In the genomic region with DNA sequence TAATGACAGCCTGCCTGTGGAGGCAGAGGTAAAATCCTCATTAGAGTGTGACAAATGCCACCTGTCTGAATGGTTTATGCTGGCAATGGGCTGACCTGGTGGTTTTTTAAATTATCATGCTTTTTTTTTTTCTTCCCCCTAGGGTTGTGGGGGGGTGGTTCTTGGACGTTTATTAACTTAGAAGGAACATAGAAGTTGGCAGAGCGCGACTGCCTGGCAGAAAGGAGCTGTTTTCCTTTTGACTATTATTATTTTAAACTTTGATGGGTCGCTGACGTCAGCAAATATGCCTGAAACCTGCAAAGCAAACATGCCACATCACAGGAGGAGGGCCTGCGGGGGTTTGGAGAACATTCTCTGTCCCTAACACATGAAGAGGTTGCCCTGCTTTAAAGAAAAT, we compare ENCODE assay signal across 13 mouse cellular contexts. TPM values are rescaled to one million over a fixed set of nuclear protein-coding genes. Genes with fewer than 3 reads are reported as not detected.
A peak's percentile ranks its signal among the peaks of the same experiment; 100 is the strongest.
DNase-seq lines count a peak whose midpoint lies in the region; ATAC-seq and TF ChIP-seq lines count a peak whose summit lies in the region.
"Had no signal": no experiment of that assay in that cellular context is flagged by ENCODE, and none has a peak within 500 bp of the region (broad histone marks: within the 10 kb centered on the region; RNA-seq: fewer than 3 reads in every experiment).

No protein-coding gene starts in this region.

- ATAC-seq in hindbrain, embryonic 15.5 days (ENCODE audit: low FRiP score, low read depth): no peak
- no peak for ATAC-seq in embryonic facial prominence, embryonic 14.5 days (ENCODE audit: low read depth)
- ATAC-seq in neural tube, embryonic 14.5 days (ENCODE audit: low read depth): no peak
- ATAC-seq: forebrain, postnatal 0 days; intestine, postnatal 0 days had no signal

- peaks cover 42% of the 10 kb centered on the region for H3K27me3 ChIP-seq in hindbrain, embryonic 15.5 days
- peaks cover 59% of the 10 kb centered on the region for H3K27me3 ChIP-seq in hindbrain, embryonic 10.5 days (ENCODE audit: insufficient read depth, poor library complexity, severe bottlenecking)
- peaks cover 27% of the 10 kb centered on the region for H3K27me3 ChIP-seq in embryonic facial prominence, embryonic 14.5 days (replicated peaks; ENCODE audit: control insufficient read depth, insufficient read depth, low read length)
- no peaks in the 10 kb centered on the region for H3K27me3 ChIP-seq in kidney, adult 2 months (replicated peaks; ENCODE audit: control insufficient read depth, insufficient read depth, low read length)
- H3K27me3 ChIP-seq in neural tube, embryonic 14.5 days (ENCODE audit: control insufficient read depth, insufficient read depth, low read length): peaks cover 23% of the 10 kb centered on the region

- no peaks in the 10 kb centered on the region for H3K36me3 ChIP-seq in hindbrain, embryonic 15.5 days
- no peaks in the 10 kb centered on the region for H3K36me3 ChIP-seq in hindbrain, embryonic 10.5 days
- H3K36me3 ChIP-seq in embryonic facial prominence, embryonic 14.5 days (ENCODE audit: control insufficient read depth, insufficient read depth, low read length): no peaks in the 10 kb centered on the region
- no peaks in the 10 kb centered on the region for H3K36me3 ChIP-seq in kidney, adult 2 months (ENCODE audit: control insufficient read depth, insufficient read depth, low read length)
- H3K36me3 ChIP-seq in neural tube, embryonic 14.5 days (ENCODE audit: control insufficient read depth, insufficient read depth, low read length): no peaks in the 10 kb centered on the region
- H3K36me3 ChIP-seq: limb, embryonic 15.5 days had no signal

- no peak for TF ChIP-seq POLR2A in kidney, adult 2 months (IDR thresholded peaks at IDR 0.05; ENCODE audit: low read depth, low read length)

- H3K9ac ChIP-seq in hindbrain, embryonic 15.5 days: no peak overlapping the region
- no peak overlapping the region for H3K9ac ChIP-seq in embryonic facial prominence, embryonic 14.5 days (ENCODE audit: low read depth, low read length)
- no peak overlapping the region for H3K9ac ChIP-seq in neural tube, embryonic 14.5 days (replicated peaks; ENCODE audit: low read depth, low read length)
- H3K9ac ChIP-seq: forebrain, postnatal 0 days; limb, embryonic 15.5 days had no signal

- 32% methylated on average over 6 of the region's 6 CpGs for WGBS in hindbrain, embryonic 15.5 days
- WGBS in hindbrain, embryonic 10.5 days: 46% methylated on average over 6 of the region's 6 CpGs
- WGBS in embryonic facial prominence, embryonic 14.5 days: 26% methylated on average over 6 of the region's 6 CpGs
- WGBS in kidney, adult 2 months: 24% methylated on average over 6 of the region's 6 CpGs
- WGBS in neural tube, embryonic 14.5 days: 42% methylated on average over 6 of the region's 6 CpGs

- peaks cover 21% of the 10 kb centered on the region for H3K4me1 ChIP-seq in hindbrain, embryonic 15.5 days (replicated peaks)
- peaks cover 35% of the 10 kb centered on the region for H3K4me1 ChIP-seq in hindbrain, embryonic 10.5 days (replicated peaks)
- peaks cover 2% of the 10 kb centered on the region; the same call in 1 of the 2 replicates for H3K4me1 ChIP-seq in embryonic facial prominence, embryonic 14.5 days (ENCODE audit: control insufficient read depth, insufficient read depth, low read length)
- H3K4me1 ChIP-seq in kidney, adult 2 months (ENCODE audit: control insufficient read depth, insufficient read depth, low read length): peaks cover 3% of the 10 kb centered on the region; the same call in 1 of the 2 replicates
- no peaks in the 10 kb centered on the region for H3K4me1 ChIP-seq in neural tube, embryonic 14.5 days (ENCODE audit: control insufficient read depth, insufficient read depth, low read length)

- no peak overlapping the region for H3K27ac ChIP-seq in hindbrain, embryonic 15.5 days (replicated peaks)
- no peak overlapping the region for H3K27ac ChIP-seq in hindbrain, embryonic 10.5 days
- H3K27ac ChIP-seq in embryonic facial prominence, embryonic 14.5 days (replicated peaks; ENCODE audit: low read depth, low read length): no peak overlapping the region
- no peak overlapping the region; the same call in 1 of the 2 replicates for H3K27ac ChIP-seq in kidney, adult 2 months (ENCODE audit: insufficient read depth, low read depth, low read length)
- H3K27ac ChIP-seq in neural tube, embryonic 14.5 days (ENCODE audit: low read depth, low read length): no peak overlapping the region
- H3K27ac ChIP-seq: left cerebral cortex, adult 2 months; limb, embryonic 15.5 days had no signal

- H3K4me3 ChIP-seq in hindbrain, embryonic 15.5 days: no peak overlapping the region
- H3K4me3 ChIP-seq in hindbrain, embryonic 10.5 days: no peak overlapping the region
- no peak overlapping the region for H3K4me3 ChIP-seq in embryonic facial prominence, embryonic 14.5 days (ENCODE audit: low read depth, low read length)
- H3K4me3 ChIP-seq in kidney, adult 2 months (ENCODE audit: insufficient read depth, low read depth, low read length): no peak overlapping the region
- H3K4me3 ChIP-seq in neural tube, embryonic 14.5 days (ENCODE audit: low read depth, low read length): no peak overlapping the region
- H3K4me3 ChIP-seq: left cerebral cortex, adult 2 months; limb, embryonic 15.5 days had no signal

- no peak for DNase-seq in hindbrain, embryonic 10.5 days (ENCODE audit: low spot score)
- peak; percentile 56 for DNase-seq in embryonic facial prominence, embryonic 14.5 days (ENCODE audit: low spot score)
- DNase-seq in kidney, adult 2 months: peak; percentile 73
- no peak for DNase-seq in gastrocnemius, adult 18-20 months (ENCODE audit: low spot score)
- DNase-seq in layer of hippocampus, adult 18-20 months (ENCODE audit: low spot score in 2 of 2): no peak
- DNase-seq: cerebellum, adult 8-10 months; forebrain, postnatal 0 days; midbrain, embryonic 14.5 days had no signal

- peak overlapping the region; percentile 77 for H3K4me2 ChIP-seq in hindbrain, embryonic 15.5 days
- no peak overlapping the region; the same call in 1 of the 2 replicates for H3K4me2 ChIP-seq in embryonic facial prominence, embryonic 14.5 days (ENCODE audit: low read depth, low read length)
- H3K4me2 ChIP-seq in neural tube, embryonic 14.5 days (ENCODE audit: low read depth, low read length): peak overlapping the region; percentile 79; the same call in 1 of the 2 replicates
- H3K4me2 ChIP-seq: limb, embryonic 15.5 days had no signal

- no peaks in the 10 kb centered on the region for H3K9me3 ChIP-seq in hindbrain, embryonic 15.5 days
- H3K9me3 ChIP-seq in hindbrain, embryonic 10.5 days: no peaks in the 10 kb centered on the region
- H3K9me3 ChIP-seq in embryonic facial prominence, embryonic 14.5 days (ENCODE audit: control insufficient read depth, low read length): no peaks in the 10 kb centered on the region
- no peaks in the 10 kb centered on the region for H3K9me3 ChIP-seq in neural tube, embryonic 14.5 days (ENCODE audit: control insufficient read depth, low read length)
- H3K9me3 ChIP-seq: limb, embryonic 15.5 days had no signal

- TF ChIP-seq CTCF in kidney, adult 2 months (conservative IDR thresholded peaks at IDR 0.05; ENCODE audit: insufficient read depth, insufficient read length, low read depth, low read length): no peak

RNA-seq across cellular contexts. Expression of gene Rassf10, which starts 3.9 kb away (rescaled TPM):
- polyA plus RNA-seq in hindbrain, embryonic 15.5 days (2015; fragmentation: Nextera tagmentation; extraction: Ambion mirVana): 3.4 and 3.6 TPM in 2 replicates
- polyA plus RNA-seq in hindbrain, embryonic 10.5 days (2016; fragmentation: Nextera tagmentation; extraction: Ambion mirVana): 0.51 and 0.92 TPM in 2 replicates
- 2.6 and 3.8 TPM in 2 replicates for polyA plus RNA-seq in embryonic facial prominence, embryonic 14.5 days (2014; fragmentation: Nextera tagmentation; extraction: Ambion mirVana)
- polyA plus RNA-seq in kidney, adult 2 months (2012; rRNA removed): 1.7 and 2.1 TPM in 2 replicates
- polyA plus RNA-seq in neural tube, embryonic 14.5 days (2014; fragmentation: Nextera tagmentation; extraction: Ambion mirVana): 2.5 and 4.1 TPM in 2 replicates
- total RNA-seq in gastrocnemius, adult 18-20 months (2021): under 1 TPM; 0.31 to 0.32 TPM
- under 1 TPM; 0.38 to 0.52 TPM for total RNA-seq in layer of hippocampus, adult 18-20 months (2021)

Comparison
In these comparisons a context has a peak if more than half of its experiments do, and no peak if none do; other contexts are left out.
1. DNase-seq: peak in embryonic facial prominence, embryonic 14.5 days (single experiment) and kidney, adult 2 months (single experiment); none in hindbrain, embryonic 10.5 days (single experiment), gastrocnemius, adult 18-20 months (single experiment) and layer of hippocampus, adult 18-20 months (0 of 2).